Mouse (Mus musculus): ENCODE data around the gene Ets2. TPM values are rescaled to one million over a fixed set of nuclear protein-coding genes. Genes with fewer than 3 reads are reported as not detected.
A peak's percentile ranks its signal among the peaks of the same experiment; 100 is the strongest.

The Ets2 gene
- total RNA-seq, 1 experiment = 12.8 TPM

DNA sequence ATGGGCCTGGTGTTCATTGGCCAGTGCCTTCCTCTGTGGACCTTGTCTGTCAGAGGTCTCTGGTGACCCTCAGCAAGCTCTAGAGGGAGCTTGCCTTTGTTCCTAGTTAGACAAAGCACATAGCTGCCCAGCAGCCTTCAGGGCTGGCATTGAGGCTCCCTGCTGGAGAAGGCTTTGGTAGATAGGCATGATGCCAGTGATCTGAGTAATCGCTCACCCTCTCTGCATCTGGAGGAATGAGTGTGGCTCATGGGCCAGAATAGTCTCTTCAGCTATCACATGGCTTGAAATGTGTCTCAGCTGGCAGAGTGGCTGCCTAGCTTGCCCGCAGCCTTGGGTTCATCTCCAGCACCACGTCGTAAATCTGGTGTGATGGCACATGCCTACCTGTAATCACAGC, 16.2 kb downstream of the Ets2 start:
- Histone ChIP-seq H3K36me3 (ENCODE audit: control insufficient read depth, insufficient read depth, low read length, poor library complexity, severe bottlenecking) (peaks cover 49% of the 10 kb centered on the region), H3K4me1 (ENCODE audit: control insufficient read depth in 2 of 2, insufficient read depth in 2 of 2, low read length in 2 of 2, poor library complexity in 1 of 2) (peaks cover 0 to 1% of the 10 kb centered on the region in 2 experiments; a peak in 1 of 4 replicates), H3K9ac (ENCODE audit: insufficient read depth, low read depth, low read length, poor library complexity, severe bottlenecking) (no peak overlapping the region), H3K9me3 (ENCODE audit: control insufficient read depth, insufficient read depth, low read depth, low read length) (no peaks in the 10 kb centered on the region), H3K27ac (ENCODE audit: insufficient read depth, low read depth, low read length, poor library complexity, severe bottlenecking) (no peak overlapping the region), H3K4me3 (ENCODE audit: insufficient read depth in 1 of 2, low read depth in 1 of 2, low read length in 2 of 2, poor library complexity in 1 of 2, severe bottlenecking in 1 of 2) (no peak overlapping the region)
- no peak for TF ChIP-seq HCFC1 (IDR thresholded peaks at IDR 0.05; ENCODE audit: borderline replicate concordance, insufficient read depth, low read length)
- no peak for DNase-seq (ENCODE audit: low read depth, low spot score)
- in situ Hi-C loops (cut with MboI; ENCODE audit: low sequenced_read_pairs in 2 of 2, unreplicated experiment in 2 of 2) = no loop called here

DNA sequence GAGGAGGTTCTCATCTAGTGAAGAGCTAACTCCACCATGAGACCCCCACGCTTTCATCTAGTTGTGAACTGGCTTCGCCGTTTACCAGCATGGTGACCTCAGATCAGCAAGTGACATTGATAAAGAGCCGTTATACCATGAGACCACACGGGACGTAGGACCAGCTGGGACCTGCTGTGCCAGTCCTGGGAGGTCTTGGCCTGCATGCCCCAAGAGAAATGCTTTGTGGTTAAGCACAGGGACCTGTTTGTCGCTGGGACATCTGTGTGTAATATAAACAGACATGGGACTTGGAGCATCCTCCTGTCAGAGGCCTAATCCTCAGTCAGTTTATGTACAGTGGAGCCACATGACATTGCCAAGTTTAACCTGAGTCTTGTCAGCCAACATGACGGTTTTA, 18.7 kb downstream of the Ets2 start:
- Histone ChIP-seq H3K27ac (ENCODE audit: insufficient read depth, low read depth, low read length, poor library complexity, severe bottlenecking) (no peak overlapping the region), H3K9me3 (ENCODE audit: control insufficient read depth, insufficient read depth, low read depth, low read length) (no peaks in the 10 kb centered on the region), H3K36me3 (ENCODE audit: control insufficient read depth, insufficient read depth, low read length, poor library complexity, severe bottlenecking) (peaks cover 36% of the 10 kb centered on the region), H3K4me3 (ENCODE audit: insufficient read depth in 1 of 2, low read depth in 1 of 2, low read length in 2 of 2, poor library complexity in 1 of 2, severe bottlenecking in 1 of 2) (no peak overlapping the region), H3K9ac (ENCODE audit: insufficient read depth, low read depth, low read length, poor library complexity, severe bottlenecking) (no peak overlapping the region), H3K4me1 (ENCODE audit: control insufficient read depth in 2 of 2, insufficient read depth in 2 of 2, low read length in 2 of 2, poor library complexity in 1 of 2) (peaks cover 0 to 1% of the 10 kb centered on the region in 2 experiments; a peak in 1 of 4 replicates)
- TF ChIP-seq HCFC1 (IDR thresholded peaks at IDR 0.05; ENCODE audit: borderline replicate concordance, insufficient read depth, low read length) (no peak), ZNF384 (IDR thresholded peaks at IDR 0.05; ENCODE audit: low read depth, low read length) (no peak), ZC3H11A (IDR thresholded peaks at IDR 0.05; ENCODE audit: borderline replicate concordance, low read depth, low read length) (no peak), MAFK (IDR thresholded peaks at IDR 0.05; ENCODE audit: insufficient read depth, low read depth, low read length) (no peak), CHD2 (IDR thresholded peaks at IDR 0.05; ENCODE audit: low read depth, low read length) (no peak)
- in situ Hi-C loops (cut with MboI; ENCODE audit: low sequenced_read_pairs in 2 of 2, unreplicated experiment in 2 of 2) = no loop called here
- no peak for DNase-seq (ENCODE audit: low read depth, low spot score)

DNA sequence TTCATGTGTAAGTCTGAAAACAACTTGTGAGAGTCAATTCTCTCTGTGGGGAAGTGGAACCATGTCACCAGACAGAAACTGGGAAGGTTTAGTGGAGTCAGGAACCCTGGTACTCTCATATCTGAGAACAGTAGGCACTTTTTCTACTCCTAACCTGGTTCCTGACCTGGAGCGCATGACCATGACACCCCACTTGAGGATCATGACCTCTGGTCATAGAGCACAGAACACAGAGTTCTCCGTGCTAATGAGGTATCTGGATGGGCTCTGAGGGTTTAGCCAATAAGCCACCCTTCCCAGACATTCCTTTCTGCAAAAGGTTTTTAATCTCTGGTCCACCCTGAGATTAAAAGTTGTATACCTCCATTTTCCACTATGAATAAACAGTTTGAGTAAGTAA, 22.4 kb downstream of the Ets2 start:
- peaks cover 8% of the 10 kb centered on the region for H3K36me3 ChIP-seq (ENCODE audit: control insufficient read depth, insufficient read depth, low read length, poor library complexity, severe bottlenecking)
- no peak overlapping the region for H3K27ac ChIP-seq (ENCODE audit: insufficient read depth, low read depth, low read length, poor library complexity, severe bottlenecking)
- in situ Hi-C loops (cut with MboI; ENCODE audit: low sequenced_read_pairs in 2 of 2, unreplicated experiment in 2 of 2) = no loop called here
- TF ChIP-seq HCFC1 (IDR thresholded peaks at IDR 0.05; ENCODE audit: borderline replicate concordance, insufficient read depth, low read length) (no peak), ZNF384 (IDR thresholded peaks at IDR 0.05; ENCODE audit: low read depth, low read length) (no peak), MAFK (IDR thresholded peaks at IDR 0.05; ENCODE audit: insufficient read depth, low read depth, low read length) (no peak), ZC3H11A (IDR thresholded peaks at IDR 0.05; ENCODE audit: borderline replicate concordance, low read depth, low read length) (no peak), CHD2 (IDR thresholded peaks at IDR 0.05; ENCODE audit: low read depth, low read length) (no peak)
- no peaks in the 10 kb centered on the region; a peak in 1 of 4 replicates for H3K4me1 ChIP-seq (ENCODE audit: control insufficient read depth in 2 of 2, insufficient read depth in 2 of 2, low read length in 2 of 2, poor library complexity in 1 of 2)
- no peaks in the 10 kb centered on the region for H3K9me3 ChIP-seq (ENCODE audit: control insufficient read depth, insufficient read depth, low read depth, low read length)
- DNase-seq (ENCODE audit: low read depth, low spot score) = no peak
- no peak overlapping the region for H3K9ac ChIP-seq (ENCODE audit: insufficient read depth, low read depth, low read length, poor library complexity, severe bottlenecking)
- H3K4me3 ChIP-seq (ENCODE audit: insufficient read depth in 1 of 2, low read depth in 1 of 2, low read length in 2 of 2, poor library complexity in 1 of 2, severe bottlenecking in 1 of 2) = no peak overlapping the region

DNA sequence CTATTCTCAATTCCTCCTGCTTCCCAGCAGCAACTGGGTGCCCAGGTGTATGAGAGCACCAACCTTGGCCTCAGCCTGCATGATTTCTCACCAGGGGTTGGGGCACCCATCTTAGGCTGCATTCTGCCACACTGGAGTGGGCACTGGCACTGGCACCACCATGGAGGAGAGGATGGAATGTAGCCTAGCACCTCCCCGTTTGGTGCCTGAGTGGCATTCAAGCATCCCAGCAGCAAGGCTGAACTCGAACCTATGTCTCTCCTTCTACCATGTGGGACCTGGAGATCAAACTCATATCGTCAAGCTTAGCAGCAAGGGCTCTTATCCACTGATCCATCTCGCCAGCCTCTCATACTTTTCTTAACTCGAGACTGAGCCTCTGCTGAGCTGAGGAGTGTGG, 22.9 kb downstream of the Ets2 start:
- Histone ChIP-seq H3K9me3 (ENCODE audit: control insufficient read depth, insufficient read depth, low read depth, low read length) (no peaks in the 10 kb centered on the region), H3K4me1 (ENCODE audit: control insufficient read depth in 2 of 2, insufficient read depth in 2 of 2, low read length in 2 of 2, poor library complexity in 1 of 2) (no peaks in the 10 kb centered on the region; a peak in 1 of 4 replicates), H3K36me3 (ENCODE audit: control insufficient read depth, insufficient read depth, low read length, poor library complexity, severe bottlenecking) (peaks cover 6% of the 10 kb centered on the region; the same call in 1 of the 2 replicates), H3K27ac (ENCODE audit: insufficient read depth, low read depth, low read length, poor library complexity, severe bottlenecking) (0 out of 2 replicates have a peak overlapping the region, but pooled peaks have one; percentile 4), H3K4me3 (ENCODE audit: insufficient read depth in 1 of 2, low read depth in 1 of 2, low read length in 2 of 2, poor library complexity in 1 of 2, severe bottlenecking in 1 of 2) (no peak overlapping the region), H3K9ac (ENCODE audit: insufficient read depth, low read depth, low read length, poor library complexity, severe bottlenecking) (no peak overlapping the region)
- DNase-seq (ENCODE audit: low read depth, low spot score) = no peak
- TF ChIP-seq HCFC1 (IDR thresholded peaks at IDR 0.05; ENCODE audit: borderline replicate concordance, insufficient read depth, low read length) (no peak), ZC3H11A (IDR thresholded peaks at IDR 0.05; ENCODE audit: borderline replicate concordance, low read depth, low read length) (no peak), ZNF384 (IDR thresholded peaks at IDR 0.05; ENCODE audit: low read depth, low read length) (no peak), MAFK (IDR thresholded peaks at IDR 0.05; ENCODE audit: insufficient read depth, low read depth, low read length) (no peak), CHD2 (IDR thresholded peaks at IDR 0.05; ENCODE audit: low read depth, low read length) (no peak)
- in situ Hi-C loops (cut with MboI; ENCODE audit: low sequenced_read_pairs in 2 of 2, unreplicated experiment in 2 of 2) = no loop called here

DNA sequence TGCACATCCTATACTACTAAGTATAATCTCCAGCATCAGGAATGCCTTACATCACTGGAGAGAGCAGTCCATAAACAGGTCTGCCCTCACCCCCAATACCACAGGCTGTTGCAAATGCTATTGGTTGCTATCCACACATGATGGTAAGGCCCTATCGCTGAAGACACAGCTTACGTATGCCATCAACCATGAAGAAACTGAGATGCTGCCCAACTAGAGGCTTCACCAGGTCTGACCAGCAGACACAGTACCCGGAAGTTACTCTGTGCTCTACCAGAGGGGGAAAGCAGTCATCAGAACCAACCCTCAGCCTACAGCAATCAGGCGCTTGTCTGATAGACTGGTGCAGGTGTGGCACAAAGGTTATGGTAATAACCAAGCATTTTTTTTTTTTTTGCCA, 24.9 kb downstream of the Ets2 start:
- Histone ChIP-seq H3K27ac (ENCODE audit: insufficient read depth, low read depth, low read length, poor library complexity, severe bottlenecking) (no peak overlapping the region), H3K4me3 (ENCODE audit: insufficient read depth in 1 of 2, low read depth in 1 of 2, low read length in 2 of 2, poor library complexity in 1 of 2, severe bottlenecking in 1 of 2) (no peak overlapping the region), H3K9me3 (ENCODE audit: control insufficient read depth, insufficient read depth, low read depth, low read length) (no peaks in the 10 kb centered on the region), H3K4me1 (ENCODE audit: control insufficient read depth in 2 of 2, insufficient read depth in 2 of 2, low read length in 2 of 2, poor library complexity in 1 of 2) (no peaks in the 10 kb centered on the region; a peak in 1 of 4 replicates), H3K9ac (ENCODE audit: insufficient read depth, low read depth, low read length, poor library complexity, severe bottlenecking) (no peak overlapping the region), H3K36me3 (ENCODE audit: control insufficient read depth, insufficient read depth, low read length, poor library complexity, severe bottlenecking) (no peaks in the 10 kb centered on the region)
- no peak for DNase-seq (ENCODE audit: low read depth, low spot score)
- TF ChIP-seq HCFC1 (IDR thresholded peaks at IDR 0.05; ENCODE audit: borderline replicate concordance, insufficient read depth, low read length) (no peak), CHD2 (IDR thresholded peaks at IDR 0.05; ENCODE audit: low read depth, low read length) (no peak), ZNF384 (IDR thresholded peaks at IDR 0.05; ENCODE audit: low read depth, low read length) (no peak)
- in situ Hi-C loops (cut with MboI; ENCODE audit: low sequenced_read_pairs in 2 of 2, unreplicated experiment in 2 of 2) = no loop called here

All from ES-E14 (cell line).